Mouse (Mus musculus) CH12.LX (cell line): Measurements from ENCODE around the gene Fshr. TPM values are rescaled to one million over a fixed set of nuclear protein-coding genes. Genes with fewer than 3 reads are reported as not detected.
"Not testable (repeated sequence)": the region's sequence is repeated elsewhere in the genome, so short reads cannot be mapped to it uniquely, and the experiment has no call there.

Source experiments
- DNase-seq: peaks from one replicate; pipeline ENCODE4 v3.0.0-alpha.2; 2013; ENCODE audit errors: extremely low read depth
- H3K27ac ChIP-seq: 2 replicates; pipeline ENCODE4 v1.5.1; 2012; ENCODE audit warnings: low read depth, mild to moderate bottlenecking, control low read depth, moderate library complexity; ENCODE audit not compliant: insufficient read depth
- H3K27me3 ChIP-seq: replicated peaks from 2 replicates; pipeline ENCODE3; 2012; ENCODE audit warnings: inconsistent platforms
- H3K36me3 ChIP-seq, 2 experiments: replicated peaks in 1 of 2; 2 replicates each; pipeline versions ENCODE3 to v1.6.1; 2012; ENCODE audit warnings: inconsistent platforms in 1 of 2, low read length in 1 of 2, mild to moderate bottlenecking in 1 of 2, mixed read lengths in 1 of 2, moderate library complexity in 1 of 2; ENCODE audit not compliant: control insufficient read depth in 1 of 2, insufficient read depth in 1 of 2
- H3K4me1 ChIP-seq, 2 experiments: 2 replicates each; pipeline ENCODE4 v1.6.1; 2012; ENCODE audit warnings: inconsistent platforms in 1 of 2, moderate library complexity in 1 of 2; ENCODE audit not compliant: insufficient read depth in 2 of 2, control insufficient read depth in 1 of 2
- H3K4me2 ChIP-seq: 2 replicates; pipeline ENCODE4 v1.6.1; 2012; ENCODE audit warnings: low read depth, mild to moderate bottlenecking, control low read depth; ENCODE audit not compliant: poor library complexity, insufficient read depth, severe bottlenecking
- H3K4me3 ChIP-seq, 3 experiments: fragments of 150-350 bp in 1 of 3; sonication (generic) in 1 of 3; replicated peaks in 1 of 3; 2 replicates each; pipeline versions ENCODE3 to v1.5.1; 2011 to 2012; ENCODE audit warnings: low read depth in 2 of 3, low read length in 2 of 3, mild to moderate bottlenecking in 2 of 3, moderate library complexity in 2 of 3, control low read depth in 1 of 3, improper control_type of control experiment in 1 of 3, inconsistent platforms in 1 of 3, mixed read lengths in 1 of 3; ENCODE audit not compliant: poor library complexity in 1 of 3
- H3K79me2 ChIP-seq: replicated peaks from 2 replicates; pipeline ENCODE4 v1.6.1; 2012; ENCODE audit warnings: mild to moderate bottlenecking, moderate library complexity; ENCODE audit not compliant: control insufficient read depth, poor library complexity, insufficient read depth, severe bottlenecking; ENCODE audit errors: extremely low read depth
- H3K9ac ChIP-seq: 2 replicates; pipeline ENCODE4 v1.6.1; 2012; ENCODE audit warnings: low read depth, mild to moderate bottlenecking, control low read depth, moderate library complexity; ENCODE audit not compliant: insufficient read depth
- H3K9me3 ChIP-seq: replicated peaks from 2 replicates; pipeline ENCODE3; 2012; ENCODE audit warnings: low read length, inconsistent platforms, mixed read lengths
- BHLHE40 ChIP-seq: IDR thresholded peaks from 2 replicates; pipeline ENCODE4 v1.6.1; 2011; ENCODE audit warnings: mild to moderate bottlenecking, low read depth, low read length, improper control_type of control experiment
- CHD2 ChIP-seq: IDR thresholded peaks from 2 replicates; pipeline ENCODE4 v1.6.1; 2011; ENCODE audit warnings: low read length, improper control_type of control experiment
- EP300 ChIP-seq: IDR thresholded peaks from 2 replicates; pipeline ENCODE4 v1.6.1; 2011; ENCODE audit warnings: low read length, improper control_type of control experiment
- HCFC1 ChIP-seq: IDR thresholded peaks from 2 replicates; pipeline ENCODE4 v1.6.1; 2012; ENCODE audit warnings: low read depth, mild to moderate bottlenecking, inconsistent platforms, low read length, improper control_type of control experiment
- MAFK ChIP-seq: IDR thresholded peaks from 2 replicates; pipeline ENCODE4 v1.6.1; 2011; ENCODE audit warnings: low read length, improper control_type of control experiment; ENCODE audit not compliant: insufficient replicate concordance
- MAX ChIP-seq: IDR thresholded peaks from 2 replicates; pipeline ENCODE4 v1.6.1; 2011; ENCODE audit warnings: low read length, improper control_type of control experiment
- MEF2A ChIP-seq: IDR thresholded peaks from 2 replicates; pipeline ENCODE4 v1.6.1; 2014; ENCODE audit warnings: low read depth, mild to moderate bottlenecking, inconsistent platforms, low read length, improper control_type of control experiment, borderline replicate concordance
- MXI1 ChIP-seq: IDR thresholded peaks from 2 replicates; pipeline ENCODE4 v1.6.1; 2011; ENCODE audit warnings: mild to moderate bottlenecking, low read depth, low read length, improper control_type of control experiment
- NELFE ChIP-seq: IDR thresholded peaks from 2 replicates; pipeline ENCODE4 v1.6.1; 2011; ENCODE audit warnings: low read depth, low read length, improper control_type of control experiment
- SIN3A ChIP-seq: IDR thresholded peaks from 2 replicates; pipeline ENCODE4 v1.6.1; 2012; ENCODE audit warnings: low read length, improper control_type of control experiment, inconsistent platforms
- TBP ChIP-seq: conservative IDR thresholded peaks from 2 replicates; pipeline ENCODE4 v1.6.1; 2011; ENCODE audit warnings: low read depth, low read length, improper control_type of control experiment
- TCF12 ChIP-seq: IDR thresholded peaks from 2 replicates; pipeline ENCODE4 v1.6.1; 2014; ENCODE audit warnings: low read depth, mild to moderate bottlenecking, inconsistent platforms, low read length, improper control_type of control experiment
- USF1 ChIP-seq: IDR thresholded peaks from 2 replicates; pipeline ENCODE4 v1.6.1; 2014; ENCODE audit warnings: low read depth, mild to moderate bottlenecking, inconsistent platforms, low read length, improper control_type of control experiment
- USF2 ChIP-seq: conservative IDR thresholded peaks from 2 replicates; pipeline ENCODE4 v1.6.1; 2011; ENCODE audit warnings: low read depth, low read length, improper control_type of control experiment
- ZMIZ1 ChIP-seq: IDR thresholded peaks from 2 replicates; pipeline ENCODE4 v1.6.1; 2012; ENCODE audit warnings: low read depth, mild to moderate bottlenecking, inconsistent platforms, low read length, improper control_type of control experiment
- ZNF384 ChIP-seq: IDR thresholded peaks from 2 replicates; pipeline ENCODE4 v1.6.1; 2012; ENCODE audit warnings: low read depth, low read length, improper control_type of control experiment, inconsistent platforms
- dilution Hi-C: fragments of 300-500 bp; cut with MboI; formaldehyde crosslinking; loops from 2 replicates; pipeline ENCODE4 v1.14.3; 2020; ENCODE audit warnings: low sequenced_read_pairs; ENCODE audit not compliant: extremely low pct_unique_long_range_greater_than_20kb, extremely low pct_ligation_motif_present
- in situ Hi-C: fragments of 300-500 bp; cut with MboI; formaldehyde crosslinking; loops from 3 replicates; pipeline ENCODE4 v1.14.3; 2019; ENCODE audit warnings: low sequenced_read_pairs, low pct_ligation_motif_present, low pct_unique_long_range_greater_than_20kb, mixed read lengths
- polyA plus RNA-seq: library from polyadenylated mRNA; unstranded; fragments of >175 nt; gene quantifications from 2 replicates; pipeline ENCODE4 v1.2.1, GENCODE M21; 2012; ENCODE audit warnings: low read depth; ENCODE audit not compliant: insufficient read length
- total RNA-seq, 2 experiments: library from RNA; depleted of rRNA; stranded (reverse); fragments of 300-350 nt in 1 of 2; fragments of >200 nt in 1 of 2; gene quantifications; 2 replicates each; pipeline ENCODE4 v1.2.3; 2012 to 2014

The Fshr gene
- total and polyA plus RNA-seq, 3 experiments = not detected

DNA sequence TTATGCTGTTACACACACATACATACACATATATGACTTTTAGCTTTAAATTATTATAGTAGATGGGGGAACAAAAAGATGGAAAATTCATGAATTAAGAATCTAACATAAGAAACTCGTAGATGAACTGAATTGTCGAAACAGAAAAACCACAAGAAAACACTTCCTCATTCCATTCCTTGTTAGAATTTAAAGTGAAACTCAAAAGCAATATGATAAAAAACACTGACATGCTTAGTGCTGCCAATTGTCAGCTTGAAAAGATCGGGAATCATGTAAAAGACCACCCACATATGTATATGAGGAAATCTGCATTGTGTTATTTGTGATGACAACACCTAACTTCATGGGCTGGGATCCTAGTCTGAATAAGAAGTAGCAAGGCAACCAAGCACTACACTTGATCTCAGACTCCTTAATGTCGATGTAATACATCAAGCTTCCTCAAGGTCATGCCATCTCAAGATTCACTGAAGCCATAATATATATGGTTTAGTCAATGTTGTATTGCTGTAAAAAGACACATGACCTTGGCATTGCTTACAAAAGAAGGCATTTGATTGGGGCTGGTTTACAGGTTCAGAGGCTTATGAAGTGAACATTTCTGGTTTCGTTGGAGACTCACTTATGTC lies 99.6 kb downstream of the Fshr start:
- Histone ChIP-seq H3K4me2 (no peak overlapping the region; the same call in 1 of the 2 replicates), H3K27me3 (no peaks in the 10 kb centered on the region), H3K4me1 (peaks cover 2 to 3% of the 10 kb centered on the region in 2 experiments; a peak in 2 of 4 replicates), H3K9me3 (no peaks in the 10 kb centered on the region), H3K36me3 (no peaks in the 10 kb centered on the region), H3K9ac (no peak overlapping the region), H3K4me3 (no peak overlapping the region), H3K79me2 (no peaks in the 10 kb centered on the region), H3K27ac (no peak overlapping the region)
- in situ Hi-C loops = no loop called here
- dilution Hi-C loops = no loop called here
- peak; percentile 12 for DNase-seq
- peak; percentile 70 for TF ChIP-seq EP300
- no peak for TF ChIP-seq TBP

DNA sequence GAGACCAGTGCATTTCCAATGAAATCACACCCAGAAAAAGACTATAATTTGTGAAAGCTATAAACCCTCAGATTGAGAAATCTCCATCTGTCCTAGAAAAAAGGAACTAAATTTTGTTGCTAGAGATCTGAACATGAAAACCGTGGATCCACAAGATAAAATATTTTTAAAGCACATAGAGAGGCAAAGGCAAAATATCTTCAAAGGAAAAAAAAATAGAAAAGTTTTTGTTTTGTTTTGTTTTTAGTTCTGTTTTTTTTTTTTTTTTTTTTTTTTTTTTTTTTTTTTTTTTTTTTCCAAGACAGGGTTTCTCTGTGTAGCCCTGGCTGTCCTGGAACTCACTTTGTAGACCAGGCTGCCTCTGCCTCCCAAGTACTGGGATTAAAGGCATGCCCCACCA lies 100.7 kb downstream of the Fshr start:
- in situ Hi-C loops, H3K4me1 ChIP-seq, H3K9ac ChIP-seq, H3K4me3 ChIP-seq, DNase-seq, H3K27me3 ChIP-seq, H3K9me3 ChIP-seq, H3K79me2 ChIP-seq, H3K36me3 ChIP-seq, dilution Hi-C loops, H3K4me2 ChIP-seq, H3K27ac ChIP-seq: not testable (repeated sequence)
- peak; percentile 58; the same call in 1 of the 2 replicates for TF ChIP-seq ZNF384

DNA sequence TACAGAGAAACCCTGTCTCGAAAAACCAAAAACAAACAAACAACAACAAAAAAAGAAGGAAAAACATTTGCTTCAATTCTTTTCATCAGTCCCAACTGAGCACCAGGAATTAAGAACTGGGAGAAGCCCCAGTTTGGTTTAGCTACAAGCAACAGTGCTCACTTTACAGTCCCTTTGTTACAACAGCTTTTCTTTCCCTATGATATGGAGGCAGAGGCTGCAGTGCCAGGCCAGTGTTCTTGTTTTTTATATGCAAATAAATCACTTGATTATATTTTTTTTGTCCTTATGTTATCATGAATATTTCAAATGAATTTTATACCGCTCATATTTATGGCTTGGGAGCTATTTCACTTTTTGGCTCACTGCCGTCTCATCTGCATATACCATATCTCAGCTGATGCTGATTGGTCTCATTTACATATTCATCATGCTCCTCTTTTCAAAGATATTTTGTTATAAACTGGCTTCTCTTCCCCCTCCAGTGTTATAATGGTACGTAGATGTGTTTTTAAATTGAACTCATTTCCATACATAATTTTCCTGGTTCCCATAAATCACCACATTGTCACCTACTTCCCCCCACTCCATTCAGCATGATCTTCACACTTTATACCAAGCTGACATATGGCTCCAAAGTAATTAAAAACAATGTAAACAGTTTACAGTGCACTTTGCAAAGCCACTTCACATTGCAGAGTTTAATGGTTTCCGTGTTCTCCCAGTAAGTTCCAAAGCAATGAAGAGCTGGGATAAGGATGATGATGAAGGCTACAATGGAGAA lies 110.6 kb downstream of the Fshr start:
- no peak for TF ChIP-seq BHLHE40
- TF ChIP-seq CHD2 = no peak
- TF ChIP-seq SIN3A = no peak
- TF ChIP-seq TCF12 = no peak
- TF ChIP-seq MAX = no peak
- no peak for TF ChIP-seq MEF2A
- no peak for TF ChIP-seq EP300
- TF ChIP-seq USF1 = no peak
- TF ChIP-seq USF2 = no peak
- TF ChIP-seq HCFC1 = no peak
- no peak for TF ChIP-seq ZMIZ1
- TF ChIP-seq NELFE = no peak
- no peak for TF ChIP-seq MAFK
- no peak for TF ChIP-seq MXI1
- Histone ChIP-seq H3K9ac (no peak overlapping the region), H3K9me3 (no peaks in the 10 kb centered on the region), H3K36me3 (no peaks in the 10 kb centered on the region), H3K27ac (no peak overlapping the region), H3K4me3 (no peak overlapping the region), H3K4me1 (no peaks in the 10 kb centered on the region), H3K79me2 (no peaks in the 10 kb centered on the region), H3K27me3 (no peaks in the 10 kb centered on the region), H3K4me2 (no peak overlapping the region)
- in situ Hi-C loops (no loop called here), dilution Hi-C loops (no loop called here)
- DNase-seq = no peak
